Mouse (Mus musculus) liver (tissue): Measurements from ENCODE around the gene Rsph10b.

Experiments
- DNase-seq: peaks from one replicate; pipeline ENCODE4 v3.0.0-alpha.2; 2020; ENCODE audit warnings: mixed read lengths

Gene Rsph10b

GRCm38 (mm10) chr5:143941588-143941987, 8.8 kb downstream of the Rsph10b start:
- no peak for DNase-seq

GRCm38 (mm10) chr5:143943231-143944125, 10.6 kb downstream of the Rsph10b start:
- DNase-seq = no peak

- no peak for DNase-seq
Observed at GRCm38 (mm10) chr5:143948361-143948760, 15.5 kb downstream of the Rsph10b start.

GRCm38 (mm10) chr5:143950016-143950415, 17.2 kb downstream of the Rsph10b start:
- DNase-seq = no peak

GRCm38 (mm10) chr5:143957101-143957500, 24.3 kb downstream of the Rsph10b start:
- DNase-seq = no peak

GRCm38 (mm10) chr5:143959551-143959950, 26.7 kb downstream of the Rsph10b start:
- DNase-seq = no peak

GRCm38 (mm10) chr5:143961176-143961575, 28.3 kb downstream of the Rsph10b start:
- no peak for DNase-seq

- no peak for DNase-seq
Observed at GRCm38 (mm10) chr5:143965586-143966345, 32.9 kb downstream of the Rsph10b start.

GRCm38 (mm10) chr5:143966671-143967070, 33.8 kb downstream of the Rsph10b start:
- no peak for DNase-seq

- no peak for DNase-seq
Observed at GRCm38 (mm10) chr5:143972628-143973027, 39.8 kb downstream of the Rsph10b start.

GRCm38 (mm10) chr5:143974931-143975630, 42.2 kb downstream of the Rsph10b start:
- DNase-seq = peak; percentile 86

GRCm38 (mm10) chr5:143975631-143975933, 42.7 kb downstream of the Rsph10b start:
- DNase-seq = no peak

GRCm38 (mm10) chr5:143976232-143976631, 43.4 kb downstream of the Rsph10b start:
- DNase-seq = no peak

- peak; percentile 88 for DNase-seq
Observed at GRCm38 (mm10) chr5:143976726-143977431, 44.0 kb downstream of the Rsph10b start.

- DNase-seq = no peak
Observed at GRCm38 (mm10) chr5:143980858-143981257, 48.0 kb downstream of the Rsph10b start.

- no peak for DNase-seq
Observed at GRCm38 (mm10) chr5:143982361-143982760, 49.5 kb downstream of the Rsph10b start.

- no peak for DNase-seq
Observed at GRCm38 (mm10) chr5:143985381-143985780, 52.5 kb downstream of the Rsph10b start.

GRCm38 (mm10) chr5:143987596-143987995, 54.8 kb downstream of the Rsph10b start:
- no peak for DNase-seq

GRCm38 (mm10) chr5:143989046-143989445, 56.2 kb downstream of the Rsph10b start:
- no peak for DNase-seq

GRCm38 (mm10) chr5:143990086-143990485, 57.3 kb downstream of the Rsph10b start:
- DNase-seq = no peak

- no peak for DNase-seq
Observed at GRCm38 (mm10) chr5:143992661-143993060, 59.8 kb downstream of the Rsph10b start.

- no peak for DNase-seq
Observed at GRCm38 (mm10) chr5:143993260-143993659, 60.4 kb downstream of the Rsph10b start.

GRCm38 (mm10) chr5:143993849-143994248, 61.0 kb downstream of the Rsph10b start:
- DNase-seq = no peak
